Mouse (Mus musculus): ENCODE results near the gene Wdr95. TPM values are rescaled to one million over a fixed set of nuclear protein-coding genes. Genes with fewer than 3 reads are reported as not detected.

Gene Wdr95
- polyA plus RNA-seq, 1 experiment from 2014 or later, result 0.19 TPM

DNA sequence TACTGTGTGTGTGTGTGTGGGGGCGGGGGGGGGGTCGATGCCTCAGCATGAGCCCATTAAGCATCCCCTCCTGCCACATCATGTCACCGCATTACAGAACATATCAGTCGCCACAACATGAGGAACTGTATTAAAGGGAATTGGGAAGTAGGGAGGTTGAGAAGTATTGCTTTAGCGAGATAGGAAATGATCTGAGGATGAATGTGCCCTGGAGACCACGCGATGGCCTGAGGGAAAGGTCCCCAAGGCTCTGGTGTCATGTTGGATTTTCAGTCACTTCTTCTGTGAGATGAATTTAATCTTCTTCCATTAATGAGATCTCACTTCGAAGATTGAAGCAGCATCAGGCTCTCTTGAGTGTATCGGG lies 130.9 kb downstream of the Wdr95 start:
- no peaks in the 10 kb centered on the region for H3K36me3 ChIP-seq
- H3K4me3 ChIP-seq, result no peak overlapping the region
- WGBS, result 67% methylated on average over 9 of the region's 9 CpGs
- H3K27me3 ChIP-seq, result no peaks in the 10 kb centered on the region
- no peak overlapping the region for H3K4me2 ChIP-seq
- no peak overlapping the region for H3K9ac ChIP-seq
- no peaks in the 10 kb centered on the region for H3K9me3 ChIP-seq
- no peak overlapping the region for H3K27ac ChIP-seq
- ATAC-seq (ENCODE audit: insufficient number of reproducible peaks, low FRiP score, low TSS enrichment, low read depth), result no peak
- no peaks in the 10 kb centered on the region for H3K4me1 ChIP-seq

- 81% methylated on average over 6 of the region's 6 CpGs for WGBS
- Histone ChIP-seq H3K36me3 (no peaks in the 10 kb centered on the region), H3K9ac (no peak overlapping the region), H3K4me2 (no peak overlapping the region), H3K27ac (no peak overlapping the region), H3K4me3 (no peak overlapping the region), H3K9me3 (no peaks in the 10 kb centered on the region), H3K4me1 (no peaks in the 10 kb centered on the region), H3K27me3 (no peaks in the 10 kb centered on the region)
- no peak for ATAC-seq (ENCODE audit: insufficient number of reproducible peaks, low FRiP score, low TSS enrichment, low read depth)
Measured at GRCm38 (mm10) chr5:149661428-149661827, 132.9 kb downstream of the Wdr95 start.

Other genes starting within 250 kb of the Wdr95 start
- 4.2 and 4.8 TPM in 2 replicates for gene Medag, start 116.9 kb upstream of the Wdr95 start, polyA plus RNA-seq (2015; fragmentation: Nextera tagmentation; extraction: Ambion mirVana)
- gene Tex26, start 89.0 kb upstream of the Wdr95 start, polyA plus RNA-seq (2015; fragmentation: Nextera tagmentation; extraction: Ambion mirVana), result 0.32 and 0.41 TPM in 2 replicates
- gene Hsph1, start 107.7 kb downstream of the Wdr95 start, polyA plus RNA-seq (2015; fragmentation: Nextera tagmentation; extraction: Ambion mirVana), result 50.0 and 50.2 TPM in 2 replicates
- 13.6 and 14.4 TPM in 2 replicates for gene B3glct, start 149.6 kb downstream of the Wdr95 start, polyA plus RNA-seq (2015; fragmentation: Nextera tagmentation; extraction: Ambion mirVana)

All from limb, embryonic 15.5 days (tissue).